Mouse (Mus musculus) forebrain, embryonic 14.5 days (tissue): ENCODE results near the gene Synrg. TPM values are rescaled to one million over a fixed set of nuclear protein-coding genes. Genes with fewer than 3 reads are reported as not detected.

Experiments
- ATAC-seq: fragments of 200-750 bp; cut with Nextera tagmentation; 2 replicates; pipeline ENCODE4 v1.8.0; 2017; ENCODE audit warnings: mild to moderate bottlenecking, moderate library complexity
- DNase-seq: peaks from one replicate; pipeline ENCODE4 v3.0.0-alpha.2; 2015; ENCODE audit warnings: low spot score
- H3K27ac ChIP-seq: fragments of 300-500 bp; sonication (generic); 2 replicates; pipeline ENCODE4 v1.5.1; 2014; ENCODE audit warnings: low read depth, mild to moderate bottlenecking, control low read depth, low read length, moderate library complexity
- H3K27me3 ChIP-seq: fragments of 300-500 bp; sonication (generic); replicated peaks from 2 replicates; pipeline ENCODE4 v1.6.1; 2014; ENCODE audit warnings: low read length, control low read depth, mixed read lengths; ENCODE audit not compliant: control insufficient read depth, insufficient read depth
- H3K36me3 ChIP-seq: fragments of 300-500 bp; sonication (generic); 2 replicates; pipeline ENCODE4 v1.6.1; 2014; ENCODE audit warnings: low read length, control low read depth; ENCODE audit not compliant: control insufficient read depth, insufficient read depth
- H3K4me1 ChIP-seq: fragments of 300-500 bp; sonication (generic); 2 replicates; pipeline ENCODE4 v1.6.1; 2014; ENCODE audit warnings: antibody characterized with exemption, low read length, control low read depth; ENCODE audit not compliant: control insufficient read depth, insufficient read depth
- H3K4me2 ChIP-seq: fragments of 300-500 bp; sonication (generic); 2 replicates; pipeline ENCODE4 v1.6.1; 2014; ENCODE audit warnings: mild to moderate bottlenecking, control low read depth, low read length
- H3K4me3 ChIP-seq: fragments of 300-500 bp; sonication (generic); 2 replicates; pipeline ENCODE4 v1.5.1; 2014; ENCODE audit warnings: low read depth, low read length, control low read depth
- H3K9ac ChIP-seq: fragments of 300-500 bp; sonication (generic); 2 replicates; pipeline ENCODE4 v1.6.1; 2014; ENCODE audit warnings: mild to moderate bottlenecking, low read length, control low read depth, moderate library complexity
- H3K9me3 ChIP-seq: fragments of 300-500 bp; sonication (generic); replicated peaks from 2 replicates; pipeline ENCODE4 v1.6.1; 2016; ENCODE audit warnings: low read length, control low read depth, mixed read lengths; ENCODE audit not compliant: control insufficient read depth
- WGBS: fragments of 180-500 bp; shearing (Covaris S2); extraction: QIAGEN DNeasy Blood & Tissue Kit; methylation state at CpG from one replicate; pipeline ENCODE4 v1.1.7; 2014; 5-methylcytosine and 5-hydroxymethylcytosine counted together
- polyA plus RNA-seq: library from polyadenylated mRNA; unstranded; fragments of >200 nt; fragmentation: Nextera tagmentation; extraction: Ambion mirVana; gene quantifications from 2 replicates; pipeline ENCODE4 v1.2.1, GENCODE M21; 2014

Gene Synrg
- polyA plus RNA-seq, 1 experiment from 2014 or later, result 24.3 TPM

GRCm38 (mm10) chr11:84060635-84061034, 96.4 kb downstream of the Synrg start:
- H3K27ac ChIP-seq, result no peak overlapping the region
- WGBS, result 83% methylated on average over 6 of the region's 6 CpGs
- no peak overlapping the region for H3K9ac ChIP-seq

GRCm38 (mm10) chr11:84061881-84062280, 97.7 kb downstream of the Synrg start:
- H3K4me2 ChIP-seq, result no peak overlapping the region
- H3K27ac ChIP-seq, result no peak overlapping the region
- H3K4me3 ChIP-seq, result no peak overlapping the region
- ATAC-seq (no peak), DNase-seq (no peak)
- peaks cover 1% of the 10 kb centered on the region; the same call in 1 of the 2 replicates for H3K4me1 ChIP-seq
- WGBS, result 95% methylated on average over 2 of the region's 2 CpGs
- 0 out of 2 replicates have a peak, but pooled peaks cover 1% of the 10 kb centered on the region for H3K27me3 ChIP-seq
- no peaks in the 10 kb centered on the region for H3K36me3 ChIP-seq
- H3K9me3 ChIP-seq, result no peaks in the 10 kb centered on the region
- no peak overlapping the region for H3K9ac ChIP-seq

More at GRCm38 (mm10) chr11:84060635-84061034, 96.4 kb downstream of the Synrg start:
- Histone ChIP-seq H3K4me1 (no peaks in the 10 kb centered on the region), H3K9me3 (no peaks in the 10 kb centered on the region), H3K4me3 (no peak overlapping the region), H3K27me3 (no peaks in the 10 kb centered on the region), H3K36me3 (no peaks in the 10 kb centered on the region), H3K4me2 (no peak overlapping the region)
- ATAC-seq (no peak), DNase-seq (no peak)

GRCm38 (mm10) chr11:84062805-84063204, 98.6 kb downstream of the Synrg start:
- H3K36me3 ChIP-seq, result no peaks in the 10 kb centered on the region
- no peak overlapping the region for H3K9ac ChIP-seq
- ATAC-seq, result no peak
- no peak overlapping the region for H3K4me2 ChIP-seq
- no peak overlapping the region for H3K27ac ChIP-seq
- H3K27me3 ChIP-seq, result 0 out of 2 replicates have a peak, but pooled peaks cover 6% of the 10 kb centered on the region
- H3K4me3 ChIP-seq, result no peak overlapping the region
- DNase-seq, result no peak
- no peaks in the 10 kb centered on the region for H3K9me3 ChIP-seq
- H3K4me1 ChIP-seq, result peaks cover 7% of the 10 kb centered on the region; the same call in 1 of the 2 replicates
- WGBS, result 85% methylated on average over 2 of the region's 2 CpGs

GRCm38 (mm10) chr11:84063631-84064209, 99.5 kb downstream of the Synrg start:
- H3K9me3 ChIP-seq, result no peaks in the 10 kb centered on the region
- no peak for ATAC-seq
- no peak overlapping the region for H3K9ac ChIP-seq
- peaks cover 7% of the 10 kb centered on the region; the same call in 1 of the 2 replicates for H3K4me1 ChIP-seq
- no peak for DNase-seq
- no peak overlapping the region for H3K27ac ChIP-seq
- H3K4me3 ChIP-seq, result no peak overlapping the region
- H3K36me3 ChIP-seq, result no peaks in the 10 kb centered on the region
- 87% methylated on average over 3 of the region's 3 CpGs for WGBS
- no peak overlapping the region for H3K4me2 ChIP-seq
- 0 out of 2 replicates have a peak, but pooled peaks cover 6% of the 10 kb centered on the region for H3K27me3 ChIP-seq

- peak; percentile 59 for DNase-seq
- Histone ChIP-seq H3K27me3 (peaks cover 14% of the 10 kb centered on the region; the same call in 1 of the 2 replicates), H3K36me3 (no peaks in the 10 kb centered on the region), H3K4me1 (peaks cover 7% of the 10 kb centered on the region; the same call in 1 of the 2 replicates), H3K9me3 (no peaks in the 10 kb centered on the region), H3K4me3 (peak overlapping the region; percentile 64; the same call in 1 of the 2 replicates), H3K27ac (no peak overlapping the region), H3K4me2 (peak overlapping the region; percentile 87), H3K9ac (no peak overlapping the region)
- 14% methylated on average over 11 of the region's 11 CpGs for WGBS
- ATAC-seq, result 0 out of 2 replicates have a peak, but pooled peaks have one; percentile 37
Observed at GRCm38 (mm10) chr11:84066071-84066481, 101.8 kb downstream of the Synrg start.

DNA sequence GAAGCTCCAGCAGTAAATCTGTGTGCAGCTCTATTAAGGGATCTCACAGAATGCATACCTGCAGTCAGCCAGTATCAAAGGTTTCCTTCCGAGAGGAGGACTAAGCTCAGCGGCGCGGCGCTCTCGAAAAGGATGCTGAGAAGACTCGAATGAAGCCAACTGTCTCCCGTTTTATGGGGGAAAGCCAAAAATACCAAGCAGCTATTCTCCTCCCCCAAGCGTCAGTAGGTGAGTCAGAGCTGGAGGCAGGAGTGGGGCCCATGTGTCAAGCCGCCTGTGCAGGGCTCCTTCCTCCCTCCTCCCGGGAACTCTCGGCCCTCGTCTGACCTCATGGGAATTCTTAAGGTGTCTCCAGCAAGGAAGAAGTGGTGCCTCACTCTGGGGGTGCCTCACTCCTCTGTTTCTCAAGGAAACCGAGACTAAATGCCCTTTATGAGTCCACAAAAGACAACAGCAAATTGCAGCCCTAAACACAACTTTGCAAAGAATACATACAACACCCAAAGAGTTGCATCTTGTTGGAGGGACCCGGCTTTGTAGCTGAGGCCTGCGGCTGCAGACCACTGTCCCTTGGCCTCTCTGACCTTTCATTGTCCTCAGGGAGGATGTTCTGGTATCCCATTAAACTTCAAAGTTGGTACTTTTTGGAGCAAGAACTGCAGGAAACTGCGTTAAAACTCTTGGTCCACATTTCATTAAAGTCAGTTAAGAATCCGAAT, 102.9 kb downstream of the Synrg start:
- peak; percentile 58 for DNase-seq
- WGBS, result 4% methylated on average over 18 of the region's 18 CpGs

DNA sequence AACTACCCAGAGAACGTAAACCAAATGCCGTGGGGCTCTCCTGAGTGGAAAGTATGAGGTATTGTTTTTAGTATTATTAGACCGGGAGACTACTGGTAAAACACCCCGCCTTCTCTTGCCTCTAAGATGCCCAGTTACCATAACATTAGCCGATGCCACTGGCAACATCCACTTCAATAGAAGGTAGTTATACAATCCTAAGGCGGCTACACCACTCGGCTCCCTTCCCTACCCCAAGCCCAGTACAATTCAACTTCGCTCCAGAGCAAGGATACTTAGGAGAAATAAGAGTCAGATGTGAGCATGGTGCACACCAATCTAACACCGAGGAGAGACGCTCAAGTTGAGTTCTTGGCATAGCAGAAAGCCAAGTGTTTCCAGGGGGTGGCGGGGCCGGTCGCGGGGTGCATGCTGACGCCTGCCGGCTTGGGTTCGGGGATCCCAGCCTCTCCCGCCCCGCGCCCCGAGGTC, 103.5 kb downstream of the Synrg start:
- ATAC-seq (peak; percentile 57; the same call in 1 of the 2 replicates), DNase-seq (no peak)
- Histone ChIP-seq H3K9me3 (no peaks in the 10 kb centered on the region), H3K27ac (0 out of 2 replicates have a peak overlapping the region, but pooled peaks have one; percentile 9), H3K4me1 (peaks cover 7% of the 10 kb centered on the region; the same call in 1 of the 2 replicates), H3K4me2 (peak overlapping the region; percentile 87), H3K27me3 (peaks cover 14% of the 10 kb centered on the region; the same call in 1 of the 2 replicates), H3K4me3 (peak overlapping the region; percentile 64), H3K9ac (peak overlapping the region; percentile 78), H3K36me3 (no peaks in the 10 kb centered on the region)
- WGBS, result under 1% methylated on average over 21 of the region's 21 CpGs

More for the DNA sequence above, 102.9 kb downstream of the Synrg start:
- Histone ChIP-seq H3K9ac (peak overlapping the region; percentile 78), H3K27ac (no peak overlapping the region), H3K4me3 (peak overlapping the region; percentile 64), H3K4me1 (peaks cover 7% of the 10 kb centered on the region; the same call in 1 of the 2 replicates), H3K9me3 (no peaks in the 10 kb centered on the region), H3K4me2 (peak overlapping the region; percentile 87), H3K27me3 (peaks cover 14% of the 10 kb centered on the region; the same call in 1 of the 2 replicates), H3K36me3 (no peaks in the 10 kb centered on the region)
- ATAC-seq, result no peak

GRCm38 (mm10) chr11:84068191-84069033, 104.2 kb downstream of the Synrg start:
- Histone ChIP-seq H3K36me3 (no peaks in the 10 kb centered on the region), H3K9ac (peak overlapping the region; percentile 78), H3K9me3 (no peaks in the 10 kb centered on the region), H3K4me1 (peaks cover 7% of the 10 kb centered on the region; the same call in 1 of the 2 replicates), H3K4me3 (peak overlapping the region; percentile 64), H3K27ac (0 out of 2 replicates have a peak overlapping the region, but pooled peaks have one; percentile 9), H3K4me2 (peak overlapping the region; percentile 87), H3K27me3 (peaks cover 14% of the 10 kb centered on the region; the same call in 1 of the 2 replicates)
- ATAC-seq (peak; percentile 81), DNase-seq (peak; percentile 71)
- WGBS, result 2% methylated on average over 61 of the region's 63 CpGs
